ENCODE assay signal across 18 mouse cellular contexts in genomic region chr11:67479534-67479933, GRCm38 (mm10). TPM values are rescaled to one million over a fixed set of nuclear protein-coding genes. Genes with fewer than 3 reads are reported as not detected.
DNase-seq lines count a peak whose midpoint lies in the region; ATAC-seq lines count a peak whose summit lies in the region.
"Had no signal": no experiment of that assay in that cellular context is flagged by ENCODE, and none has a peak within 500 bp of the region (broad histone marks: within the 10 kb centered on the region; RNA-seq: fewer than 3 reads in every experiment).

No protein-coding gene starts in this region.

- peak; percentile 16 for DNase-seq in lung, postnatal 36 days
- DNase-seq in lung, postnatal 25 days (ENCODE audit: low spot score), result no peak
- DNase-seq in T-cell, adult 2 months (ENCODE audit: low spot score), result peak; percentile 3
- DNase-seq in testis, postnatal 10 days (ENCODE audit: low spot score), result no peak
- no peak for DNase-seq in ovary, adult 18-20 months (ENCODE audit: low spot score)
- no peak for DNase-seq in frontal cortex, postnatal 14 days (ENCODE audit: low spot score in 2 of 2)
- DNase-seq: adrenal gland, postnatal 25 days; cerebellum, adult 11-12 months; cerebellum, postnatal 10 days; gastrocnemius, postnatal 36 days; kidney, postnatal 36 days; layer of hippocampus, postnatal 36 days; retina, postnatal 1 day; right cerebral cortex, postnatal 4 days; thymus, postnatal 14 days had no signal

- ATAC-seq in hematopoietic stem cell, adult 5-6 weeks (replicated peaks in 1 of 2; ENCODE audit: insufficient read depth in 1 of 2, low FRiP score in 2 of 2, low TSS enrichment in 1 of 2, low read depth in 1 of 2, poor library complexity in 2 of 2, severe bottlenecking in 2 of 2), result peak; percentile 71 to 81
- peak; percentile 21; the same call in 1 of the 2 replicates for ATAC-seq in neutrophil, adult 5-6 weeks (ENCODE audit: extremely low read depth, insufficient number of reproducible peaks, low FRiP score, poor library complexity, severe bottlenecking)
- ATAC-seq: intestine, postnatal 0 days had no signal

RNA-seq across cellular contexts. Expression of gene Gas7, which starts 24.3 kb away (rescaled TPM):
- total RNA-seq in hematopoietic stem cell, adult 5-6 weeks (2017), result 1.3 and 5.9 TPM in 2 replicates
- 6.0 and 6.5 TPM in 2 replicates for total RNA-seq in neutrophil, adult 5-6 weeks (2017)

Comparison
In these comparisons a context has a peak if more than half of its experiments do, and no peak if none do; other contexts are left out.
1. DNase-seq: peak in lung, postnatal 36 days (single experiment) and T-cell, adult 2 months (single experiment); none in lung, postnatal 25 days (single experiment), testis, postnatal 10 days (single experiment), ovary, adult 18-20 months (single experiment) and frontal cortex, postnatal 14 days (0 of 2).